Mouse (Mus musculus): ENCODE measurements around the gene Lyg1. TPM values are rescaled to one million over a fixed set of nuclear protein-coding genes. Genes with fewer than 3 reads are reported as not detected.

Gene Lyg1
- not detected for total RNA-seq (2021)
- long read RNA-seq, experiment 1: 0 reads
- long read RNA-seq, experiment 2: 0 reads

- no peak for DNase-seq (ENCODE audit: low spot score in 2 of 2)
These were observed at the start of gene Lyg1 for GRCm38 (mm10) chr1:37957659-37958058. TSS of gene Lyg1 (minus strand) at chr1:37957759.

GRCm38 (mm10) chr1:38006741-38007140, 49.2 kb upstream of the Lyg1 start:
- DNase-seq (ENCODE audit: low spot score in 2 of 2): no peak

GRCm38 (mm10) chr1:38003046-38003445, 45.5 kb upstream of the Lyg1 start:
- DNase-seq (ENCODE audit: low spot score in 2 of 2): no peak

- no peak for DNase-seq (ENCODE audit: low spot score in 2 of 2)
These were observed 44.4 kb upstream of the Lyg1 start for GRCm38 (mm10) chr1:38001956-38002355.

GRCm38 (mm10) chr1:38000844-38001243, 43.3 kb upstream of the Lyg1 start:
- no peak for DNase-seq (ENCODE audit: low spot score in 2 of 2)

GRCm38 (mm10) chr1:37999552-37999951, 42.0 kb upstream of the Lyg1 start:
- DNase-seq (ENCODE audit: low spot score in 2 of 2): no peak

- DNase-seq (ENCODE audit: low spot score in 2 of 2): no peak
These were observed 41.0 kb upstream of the Lyg1 start for GRCm38 (mm10) chr1:37998371-37999199.

- peak; percentile 91 for DNase-seq (ENCODE audit: low spot score in 2 of 2)
These were observed 40.3 kb upstream of the Lyg1 start, which contains the start of the genes Txndc9 and Eif5b for GRCm38 (mm10) chr1:37997867-37998266. TSS of gene Txndc9 (minus strand) at chr1:37997893. TSS of gene Eif5b (plus strand) at chr1:37998010.

GRCm38 (mm10) chr1:37996877-37997484, 39.4 kb upstream of the Lyg1 start:
- DNase-seq (ENCODE audit: low spot score in 2 of 2): peak; percentile 89 to 92

- no peak for DNase-seq (ENCODE audit: low spot score in 2 of 2)
These were observed 38.7 kb upstream of the Lyg1 start for GRCm38 (mm10) chr1:37996226-37996625.

GRCm38 (mm10) chr1:37987856-37988255, 30.3 kb upstream of the Lyg1 start:
- DNase-seq (ENCODE audit: low spot score in 2 of 2): no peak

- DNase-seq (ENCODE audit: low spot score in 2 of 2): peak; percentile 43 to 44
These were observed 28.3 kb upstream of the Lyg1 start for GRCm38 (mm10) chr1:37985764-37986323.

- no peak for DNase-seq (ENCODE audit: low spot score in 2 of 2)
These were observed 26.8 kb upstream of the Lyg1 start for GRCm38 (mm10) chr1:37984326-37984725.

- no peak for DNase-seq (ENCODE audit: low spot score in 2 of 2)
These were observed 19.7 kb upstream of the Lyg1 start for GRCm38 (mm10) chr1:37977303-37977702.

GRCm38 (mm10) chr1:37976666-37977065, 19.1 kb upstream of the Lyg1 start:
- DNase-seq (ENCODE audit: low spot score in 2 of 2): peak; percentile 35 to 62

- DNase-seq (ENCODE audit: low spot score in 2 of 2): no peak
These were observed 14.0 kb upstream of the Lyg1 start for GRCm38 (mm10) chr1:37971520-37971919.

- DNase-seq (ENCODE audit: low spot score in 2 of 2): no peak
These were observed 11.2 kb upstream of the Lyg1 start for GRCm38 (mm10) chr1:37968746-37969145.

- no peak for DNase-seq (ENCODE audit: low spot score in 2 of 2)
These were observed 8.0 kb upstream of the Lyg1 start for GRCm38 (mm10) chr1:37965571-37965970.

- no peak for DNase-seq (ENCODE audit: low spot score in 2 of 2)
These were observed 1.9 kb upstream of the Lyg1 start for GRCm38 (mm10) chr1:37959486-37959885.

- DNase-seq (ENCODE audit: low spot score in 2 of 2): no peak
These were observed 957 bp upstream of the Lyg1 start for GRCm38 (mm10) chr1:37958516-37958915.

GRCm38 (mm10) chr1:37956690-37957431, 698 bp downstream of the Lyg1 start:
- DNase-seq (ENCODE audit: low spot score in 2 of 2): no peak

Data from adrenal gland, adult 18-20 months (tissue).